In the genomic region with DNA sequence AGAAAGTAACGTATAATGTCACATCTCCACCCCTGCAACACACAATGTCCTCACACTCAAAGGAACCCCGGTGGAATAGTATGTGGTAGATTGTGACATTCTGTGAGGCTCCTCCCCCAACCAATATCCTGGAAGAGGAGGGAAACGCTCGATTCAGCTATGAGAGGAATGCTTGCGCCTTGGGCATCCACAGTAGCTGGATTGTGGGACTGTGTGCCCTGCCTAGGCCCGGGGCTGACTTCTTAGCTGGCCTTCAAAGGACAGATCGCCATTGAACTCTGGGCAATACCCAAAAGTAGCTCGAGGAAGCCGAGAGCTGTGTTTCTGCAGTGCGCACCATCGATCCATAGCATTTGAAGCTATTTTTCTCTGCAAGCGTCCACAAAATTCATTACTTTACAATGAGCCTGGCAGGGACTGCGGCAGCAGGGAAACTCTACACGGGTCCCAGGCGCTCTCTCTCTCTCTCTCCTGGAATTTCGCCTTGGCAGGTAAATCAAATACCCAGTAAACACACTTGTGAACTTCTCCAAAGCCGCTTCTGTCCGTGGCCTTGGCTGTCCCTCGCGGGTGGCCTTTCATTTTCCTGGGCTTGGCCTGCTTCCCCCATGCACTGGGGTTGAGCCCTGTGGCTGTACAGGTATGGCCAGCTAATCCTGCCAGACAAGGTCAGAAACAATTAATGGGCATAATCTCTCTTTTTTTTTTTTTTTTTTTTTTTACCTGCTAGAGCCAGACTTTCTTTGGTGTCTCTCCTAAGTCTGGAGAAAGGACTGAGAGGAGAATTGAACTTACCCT, we compare ENCODE assay signal across 7 mouse cellular contexts. TPM values are rescaled to one million over a fixed set of nuclear protein-coding genes. Genes with fewer than 3 reads are reported as not detected.
DNase-seq lines count a peak whose midpoint lies in the region; ATAC-seq lines count a peak whose summit lies in the region.

No protein-coding gene starts in this region.

- WGBS in kidney, embryonic 14.5 days, result 36% methylated on average over 20 of the region's 20 CpGs
- WGBS in embryonic facial prominence, embryonic 14.5 days, result 20% methylated on average over 20 of the region's 20 CpGs
- 61% methylated on average over 20 of the region's 20 CpGs for WGBS in midbrain, embryonic 11.5 days

- no peak overlapping the region; the same call in 1 of the 2 replicates for H3K9ac ChIP-seq in kidney, embryonic 14.5 days (ENCODE audit: low read depth, low read length)
- peak overlapping the region; percentile 34; the same call in 1 of the 2 replicates for H3K9ac ChIP-seq in embryonic facial prominence, embryonic 14.5 days (ENCODE audit: low read depth, low read length)
- no peak overlapping the region for H3K9ac ChIP-seq in midbrain, embryonic 11.5 days (ENCODE audit: low read length)

- peaks cover 36% of the 10 kb centered on the region for H3K4me1 ChIP-seq in kidney, embryonic 14.5 days (ENCODE audit: control insufficient read depth, insufficient read depth, low read length)
- H3K4me1 ChIP-seq in embryonic facial prominence, embryonic 14.5 days (ENCODE audit: control insufficient read depth, insufficient read depth, low read length), result peaks cover 63% of the 10 kb centered on the region
- peaks cover 14% of the 10 kb centered on the region for H3K4me1 ChIP-seq in midbrain, embryonic 11.5 days (ENCODE audit: control insufficient read depth, insufficient read depth, low read length)

- H3K27me3 ChIP-seq in kidney, embryonic 14.5 days (ENCODE audit: control insufficient read depth, insufficient read depth, low read length), result no peaks in the 10 kb centered on the region
- no peaks in the 10 kb centered on the region for H3K27me3 ChIP-seq in embryonic facial prominence, embryonic 14.5 days (replicated peaks; ENCODE audit: control insufficient read depth, insufficient read depth, low read length)
- H3K27me3 ChIP-seq in midbrain, embryonic 11.5 days (ENCODE audit: control insufficient read depth, insufficient read depth, low read length), result no peaks in the 10 kb centered on the region

- no peaks in the 10 kb centered on the region for H3K9me3 ChIP-seq in kidney, embryonic 14.5 days (ENCODE audit: control insufficient read depth, low read length)
- no peaks in the 10 kb centered on the region for H3K9me3 ChIP-seq in embryonic facial prominence, embryonic 14.5 days (ENCODE audit: control insufficient read depth, low read length)
- H3K9me3 ChIP-seq in midbrain, embryonic 11.5 days (ENCODE audit: control insufficient read depth, low read length), result no peaks in the 10 kb centered on the region

- H3K4me3 ChIP-seq in kidney, embryonic 14.5 days (ENCODE audit: low read length), result no peak overlapping the region
- no peak overlapping the region for H3K4me3 ChIP-seq in embryonic facial prominence, embryonic 14.5 days (ENCODE audit: low read depth, low read length)
- no peak overlapping the region for H3K4me3 ChIP-seq in midbrain, embryonic 11.5 days (ENCODE audit: low read depth, low read length)

- no peaks in the 10 kb centered on the region for H3K36me3 ChIP-seq in kidney, embryonic 14.5 days (ENCODE audit: control insufficient read depth, insufficient read depth, low read length)
- H3K36me3 ChIP-seq in embryonic facial prominence, embryonic 14.5 days (ENCODE audit: control insufficient read depth, insufficient read depth, low read length), result no peaks in the 10 kb centered on the region
- no peaks in the 10 kb centered on the region for H3K36me3 ChIP-seq in midbrain, embryonic 11.5 days (ENCODE audit: control insufficient read depth, insufficient read depth, low read length)

- no peak for DNase-seq in kidney, postnatal 25 days
- DNase-seq in R1 (ENCODE audit: low read depth, low spot score), result peak; percentile 62
- DNase-seq in embryonic facial prominence, embryonic 14.5 days (ENCODE audit: low spot score), result peak; percentile 68
- DNase-seq in midbrain, embryonic 11.5 days (ENCODE audit: low spot score, missing footprints), result peak; percentile 82
- no peak for DNase-seq in ovary, postnatal 36 days (ENCODE audit: low spot score)
- DNase-seq in thymus, postnatal 10 days (ENCODE audit: low spot score in 2 of 2), result no peak

- H3K4me2 ChIP-seq in kidney, embryonic 14.5 days (replicated peaks; ENCODE audit: low read depth, low read length), result no peak overlapping the region
- H3K4me2 ChIP-seq in embryonic facial prominence, embryonic 14.5 days (ENCODE audit: low read depth, low read length), result peak overlapping the region; percentile 44
- no peak overlapping the region for H3K4me2 ChIP-seq in midbrain, embryonic 11.5 days

- H3K27ac ChIP-seq in kidney, embryonic 14.5 days (ENCODE audit: low read depth, low read length), result 0 out of 2 replicates have a peak overlapping the region, but pooled peaks have one; percentile 18
- peak overlapping the region; percentile 80 for H3K27ac ChIP-seq in embryonic facial prominence, embryonic 14.5 days (replicated peaks; ENCODE audit: low read depth, low read length)
- no peak overlapping the region for H3K27ac ChIP-seq in midbrain, embryonic 11.5 days (ENCODE audit: low read depth, low read length)

- no peak for ATAC-seq in kidney, embryonic 14.5 days (ENCODE audit: low FRiP score, low TSS enrichment)
- 0 out of 2 replicates have a peak, but pooled peaks have one; percentile 12 for ATAC-seq in embryonic facial prominence, embryonic 14.5 days (ENCODE audit: low read depth)
- ATAC-seq in midbrain, embryonic 11.5 days (ENCODE audit: low FRiP score), result no peak

RNA-seq across cellular contexts. Expression of a gene that starts 32.3 kb away (rescaled TPM):
- polyA plus RNA-seq in kidney, embryonic 14.5 days (2014; fragmentation: Nextera tagmentation; extraction: Ambion mirVana), result 15.1 and 16.9 TPM in 2 replicates
- 37.0 and 40.6 TPM in 2 replicates for polyA plus RNA-seq in embryonic facial prominence, embryonic 14.5 days (2014; fragmentation: Nextera tagmentation; extraction: Ambion mirVana)
- polyA plus RNA-seq in midbrain, embryonic 11.5 days (2014; fragmentation: Nextera tagmentation; extraction: Ambion mirVana), result 19.8 and 20.8 TPM in 2 replicates

Comparison
In these comparisons a context has a peak if more than half of its experiments do, and no peak if none do; other contexts are left out.
1. DNase-seq: peak in R1 (single experiment), embryonic facial prominence, embryonic 14.5 days (single experiment) and midbrain, embryonic 11.5 days (single experiment); none in kidney, postnatal 25 days (0 of 2), ovary, postnatal 36 days (single experiment) and thymus, postnatal 10 days (0 of 2).